Mouse (Mus musculus): ENCODE results near the gene Gm43720.

GRCm38 (mm10) chr5:138251144-138251543 lies 28.6 kb downstream of the Gm43720 start:
- TF ChIP-seq USF1 (IDR thresholded peaks at IDR 0.05; ENCODE audit: low read depth) = no peak
- TF ChIP-seq MYOD1 (IDR thresholded peaks at IDR 0.05; ENCODE audit: control insufficient read depth, insufficient read length, low read depth) = no peak
- TF ChIP-seq CTCF (IDR thresholded peaks at IDR 0.05; ENCODE audit: control insufficient read depth, insufficient read depth, insufficient read length) = no peak
- no peak for TF ChIP-seq FOSL1 (IDR thresholded peaks at IDR 0.05; ENCODE audit: insufficient read depth, low read length, poor library complexity, severe bottlenecking)
